Mouse (Mus musculus) forebrain, embryonic 14.5 days (tissue): Measurements from ENCODE around the gene Hibadh. TPM values are rescaled to one million over a fixed set of nuclear protein-coding genes. Genes with fewer than 3 reads are reported as not detected.

Source experiments
- ATAC-seq: fragments of 200-750 bp; cut with Nextera tagmentation; 2 replicates; pipeline ENCODE4 v1.8.0; 2017; ENCODE audit warnings: mild to moderate bottlenecking, moderate library complexity
- DNase-seq: peaks from one replicate; pipeline ENCODE4 v3.0.0-alpha.2; 2015; ENCODE audit warnings: low spot score
- H3K27ac ChIP-seq: fragments of 300-500 bp; sonication (generic); 2 replicates; pipeline ENCODE4 v1.5.1; 2014; ENCODE audit warnings: low read depth, mild to moderate bottlenecking, control low read depth, low read length, moderate library complexity
- H3K27me3 ChIP-seq: fragments of 300-500 bp; sonication (generic); replicated peaks from 2 replicates; pipeline ENCODE4 v1.6.1; 2014; ENCODE audit warnings: low read length, control low read depth, mixed read lengths; ENCODE audit not compliant: control insufficient read depth, insufficient read depth
- H3K36me3 ChIP-seq: fragments of 300-500 bp; sonication (generic); 2 replicates; pipeline ENCODE4 v1.6.1; 2014; ENCODE audit warnings: low read length, control low read depth; ENCODE audit not compliant: control insufficient read depth, insufficient read depth
- H3K4me1 ChIP-seq: fragments of 300-500 bp; sonication (generic); 2 replicates; pipeline ENCODE4 v1.6.1; 2014; ENCODE audit warnings: antibody characterized with exemption, low read length, control low read depth; ENCODE audit not compliant: control insufficient read depth, insufficient read depth
- H3K4me2 ChIP-seq: fragments of 300-500 bp; sonication (generic); 2 replicates; pipeline ENCODE4 v1.6.1; 2014; ENCODE audit warnings: mild to moderate bottlenecking, control low read depth, low read length
- H3K4me3 ChIP-seq: fragments of 300-500 bp; sonication (generic); 2 replicates; pipeline ENCODE4 v1.5.1; 2014; ENCODE audit warnings: low read depth, low read length, control low read depth
- H3K9ac ChIP-seq: fragments of 300-500 bp; sonication (generic); 2 replicates; pipeline ENCODE4 v1.6.1; 2014; ENCODE audit warnings: mild to moderate bottlenecking, low read length, control low read depth, moderate library complexity
- H3K9me3 ChIP-seq: fragments of 300-500 bp; sonication (generic); replicated peaks from 2 replicates; pipeline ENCODE4 v1.6.1; 2016; ENCODE audit warnings: low read length, control low read depth, mixed read lengths; ENCODE audit not compliant: control insufficient read depth
- WGBS: fragments of 180-500 bp; shearing (Covaris S2); extraction: QIAGEN DNeasy Blood & Tissue Kit; methylation state at CpG from one replicate; pipeline ENCODE4 v1.1.7; 2014; 5-methylcytosine and 5-hydroxymethylcytosine counted together
- polyA plus RNA-seq: library from polyadenylated mRNA; unstranded; fragments of >200 nt; fragmentation: Nextera tagmentation; extraction: Ambion mirVana; gene quantifications from 2 replicates; pipeline ENCODE4 v1.2.1, GENCODE M21; 2014

The Hibadh gene
- polyA plus RNA-seq, 1 experiment from 2014 or later = 41.1 TPM

GRCm38 (mm10) chr6:52648031-52648430 lies 7.8 kb upstream of the Hibadh start:
- DNase-seq = no peak
- H3K4me3 ChIP-seq = no peak overlapping the region
- H3K9me3 ChIP-seq = no peaks in the 10 kb centered on the region
- no peaks in the 10 kb centered on the region for H3K4me1 ChIP-seq
- H3K36me3 ChIP-seq = no peaks in the 10 kb centered on the region
- 91% methylated on average over 6 of the region's 6 CpGs for WGBS
- no peak overlapping the region for H3K9ac ChIP-seq
- H3K27me3 ChIP-seq = no peaks in the 10 kb centered on the region
- no peak overlapping the region for H3K27ac ChIP-seq
- ATAC-seq = no peak
- H3K4me2 ChIP-seq = no peak overlapping the region

GRCm38 (mm10) chr6:52645926-52646325 lies 5.7 kb upstream of the Hibadh start:
- no peak overlapping the region for H3K4me3 ChIP-seq
- H3K4me1 ChIP-seq = no peaks in the 10 kb centered on the region
- H3K9me3 ChIP-seq = no peaks in the 10 kb centered on the region
- WGBS = 26% methylated on average over 5 of the region's 5 CpGs
- H3K27me3 ChIP-seq = no peaks in the 10 kb centered on the region
- H3K4me2 ChIP-seq = no peak overlapping the region
- DNase-seq (no peak), ATAC-seq (no peak)
- H3K36me3 ChIP-seq = no peaks in the 10 kb centered on the region
- no peak overlapping the region for H3K9ac ChIP-seq
- no peak overlapping the region for H3K27ac ChIP-seq

DNA sequence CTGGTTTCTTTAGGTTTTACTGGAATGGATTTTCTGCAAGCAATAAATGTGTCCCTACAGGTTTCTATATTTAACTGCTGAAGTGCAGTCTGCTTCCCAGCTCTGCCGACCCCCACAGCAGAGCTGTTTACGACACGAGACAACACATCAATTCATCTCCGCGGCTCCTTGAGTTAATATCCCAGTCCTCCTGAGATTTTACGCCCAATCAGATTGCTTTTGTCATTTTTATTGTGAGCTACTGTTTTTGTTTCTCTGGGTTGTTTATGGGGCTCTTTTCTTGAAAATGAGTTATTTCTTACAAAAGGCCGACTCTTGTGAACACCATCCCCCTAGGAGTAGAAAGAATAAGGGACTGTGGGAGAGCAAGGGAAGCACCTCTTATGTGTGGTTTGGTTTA lies 2.0 kb upstream of the Hibadh start:
- Histone ChIP-seq H3K9me3 (no peaks in the 10 kb centered on the region), H3K36me3 (no peaks in the 10 kb centered on the region), H3K4me3 (no peak overlapping the region), H3K4me2 (no peak overlapping the region), H3K27me3 (no peaks in the 10 kb centered on the region), H3K27ac (no peak overlapping the region), H3K4me1 (peaks cover 4% of the 10 kb centered on the region; the same call in 1 of the 2 replicates), H3K9ac (no peak overlapping the region)
- DNase-seq = no peak
- ATAC-seq = no peak
- WGBS = 40% methylated on average over 7 of the region's 7 CpGs

DNA sequence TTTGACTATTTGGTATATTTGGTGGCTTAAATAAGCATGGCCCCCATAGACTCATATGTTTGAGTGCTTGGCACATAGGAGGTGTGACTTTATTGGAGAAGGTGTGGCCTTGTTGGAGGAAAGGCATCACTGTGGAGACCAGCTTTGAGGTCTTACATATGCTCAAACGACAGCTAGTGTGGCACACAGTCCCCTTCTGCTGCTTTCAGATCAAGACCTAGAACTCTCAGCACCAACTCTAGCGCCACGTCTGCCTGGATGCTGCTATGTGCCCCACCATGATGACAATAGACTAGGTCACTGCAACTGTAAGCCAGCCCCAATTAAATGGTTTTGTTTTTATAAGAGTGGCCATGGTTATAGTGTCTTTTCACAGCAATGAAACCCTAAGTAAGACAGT lies 887 bp upstream of the Hibadh start:
- Histone ChIP-seq H3K27ac (no peak overlapping the region), H3K4me3 (no peak overlapping the region), H3K9me3 (no peaks in the 10 kb centered on the region), H3K4me2 (no peak overlapping the region), H3K27me3 (no peaks in the 10 kb centered on the region), H3K4me1 (peaks cover 4% of the 10 kb centered on the region; the same call in 1 of the 2 replicates), H3K36me3 (no peaks in the 10 kb centered on the region), H3K9ac (no peak overlapping the region)
- DNase-seq (no peak), ATAC-seq (no peak)
- WGBS = 64% methylated on average over 3 of the region's 3 CpGs

GRCm38 (mm10) chr6:52639546-52640223 lies 504 bp downstream of the Hibadh start:
- Histone ChIP-seq H3K36me3 (no peaks in the 10 kb centered on the region), H3K9me3 (no peaks in the 10 kb centered on the region), H3K4me3 (peak overlapping the region; percentile 59), H3K4me1 (peaks cover 4% of the 10 kb centered on the region; the same call in 1 of the 2 replicates), H3K4me2 (peak overlapping the region; percentile 71), H3K27ac (peak overlapping the region; percentile 45; the same call in 1 of the 2 replicates), H3K9ac (peak overlapping the region; percentile 75), H3K27me3 (no peaks in the 10 kb centered on the region)
- WGBS = 2% methylated on average over 28 of the region's 28 CpGs
- DNase-seq (peak; percentile 14), ATAC-seq (no peak)

GRCm38 (mm10) chr6:52638471-52639185 lies 1.6 kb downstream of the Hibadh start:
- no peak overlapping the region for H3K9ac ChIP-seq
- no peak overlapping the region for H3K27ac ChIP-seq
- peaks cover 4% of the 10 kb centered on the region; the same call in 1 of the 2 replicates for H3K4me1 ChIP-seq
- H3K27me3 ChIP-seq = no peaks in the 10 kb centered on the region
- no peaks in the 10 kb centered on the region for H3K36me3 ChIP-seq
- 83% methylated on average over 1 of the region's 1 CpGs for WGBS
- no peaks in the 10 kb centered on the region for H3K9me3 ChIP-seq
- no peak overlapping the region; the same call in 1 of the 2 replicates for H3K4me2 ChIP-seq
- ATAC-seq (no peak), DNase-seq (no peak)
- H3K4me3 ChIP-seq = no peak overlapping the region

DNA sequence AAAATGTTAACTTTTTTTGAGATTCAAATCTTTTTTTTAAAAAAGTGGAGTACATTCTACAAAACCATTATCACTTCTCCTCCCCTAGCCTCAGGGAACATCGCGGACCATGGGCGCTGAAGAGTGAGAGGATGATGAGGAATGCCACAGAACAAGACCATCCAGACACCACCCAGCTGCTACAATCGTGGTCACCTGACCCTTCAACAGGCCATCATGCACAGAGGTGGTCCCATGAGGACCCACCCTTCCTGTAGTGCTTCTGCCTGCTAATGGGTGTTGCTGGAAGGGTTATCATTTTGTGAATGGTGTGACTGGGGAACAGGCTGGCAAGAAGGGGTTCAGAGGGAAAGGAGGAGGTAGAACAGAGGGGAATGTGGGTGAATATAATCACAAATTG lies 2.9 kb downstream of the Hibadh start:
- Histone ChIP-seq H3K4me3 (no peak overlapping the region), H3K9me3 (no peaks in the 10 kb centered on the region), H3K27ac (no peak overlapping the region), H3K4me2 (no peak overlapping the region), H3K9ac (no peak overlapping the region), H3K4me1 (peaks cover 4% of the 10 kb centered on the region; the same call in 1 of the 2 replicates), H3K27me3 (no peaks in the 10 kb centered on the region), H3K36me3 (no peaks in the 10 kb centered on the region)
- WGBS = 91% methylated on average over 4 of the region's 4 CpGs
- ATAC-seq (no peak), DNase-seq (no peak)

DNA sequence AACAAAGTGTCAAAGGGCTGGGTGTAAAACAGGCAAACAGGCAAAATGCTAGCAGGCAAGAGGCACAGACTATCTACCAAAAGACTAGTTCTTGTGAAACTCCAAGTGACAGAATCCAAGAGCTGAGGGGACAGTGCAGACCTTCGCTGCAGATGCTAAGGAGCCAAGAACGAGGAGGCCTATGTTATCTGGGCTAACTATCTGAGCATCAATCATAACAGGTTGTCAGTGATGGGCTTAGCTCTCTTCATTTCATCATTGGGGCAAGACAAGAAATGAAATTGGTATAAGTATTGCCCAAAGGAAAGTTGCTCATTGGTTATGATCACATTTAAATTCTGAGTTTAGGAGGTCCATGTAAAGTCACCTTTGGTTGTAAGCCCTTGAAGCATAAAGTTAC lies 4.8 kb downstream of the Hibadh start:
- Histone ChIP-seq H3K27ac (no peak overlapping the region), H3K9ac (no peak overlapping the region), H3K4me3 (no peak overlapping the region), H3K4me1 (peaks cover 4% of the 10 kb centered on the region; the same call in 1 of the 2 replicates), H3K9me3 (no peaks in the 10 kb centered on the region), H3K27me3 (no peaks in the 10 kb centered on the region), H3K4me2 (no peak overlapping the region), H3K36me3 (no peaks in the 10 kb centered on the region)
- 90% methylated on average over 2 of the region's 2 CpGs for WGBS
- no peak for ATAC-seq
- no peak for DNase-seq

GRCm38 (mm10) chr6:52630625-52631024 lies 9.6 kb downstream of the Hibadh start:
- Histone ChIP-seq H3K4me1 (no peaks in the 10 kb centered on the region), H3K27me3 (no peaks in the 10 kb centered on the region), H3K27ac (no peak overlapping the region), H3K36me3 (peaks cover 5% of the 10 kb centered on the region), H3K9me3 (no peaks in the 10 kb centered on the region), H3K4me3 (no peak overlapping the region), H3K9ac (no peak overlapping the region), H3K4me2 (no peak overlapping the region)
- WGBS = 95% methylated on average over 4 of the region's 4 CpGs
- ATAC-seq (no peak), DNase-seq (no peak)
